Mouse (Mus musculus): ENCODE measurements at regions not wholly inside any gene's neighbourhood (a gene's known extent, or its start where the extent isn't known, plus 50 kb on each side); places are given as distances from the start of the nearest gene placed in this dataset.

- Histone ChIP-seq H3K4me1 (no peaks in the 10 kb centered on the region), H3K9me3 (no peaks in the 10 kb centered on the region), H3K36me3 (replicated peaks) (no peaks in the 10 kb centered on the region), H3K4me3 (no peak overlapping the region), H3K27ac (no peak overlapping the region), H3K27me3 (ENCODE audit: poor library complexity, severe bottlenecking) (no peaks in the 10 kb centered on the region)
- WGBS, result 18% methylated on average over 8 of the region's 8 CpGs
- DNase-seq (ENCODE audit: extremely low spot score, low spot score), result peak; percentile 54
Measured at GRCm38 (mm10) chr4:24154418-24154817, 341.8 kb upstream of the Mms22l start.

GRCm38 (mm10) chr4:24173750-24174149 is 322.5 kb upstream of the Mms22l start:
- no peak for DNase-seq (ENCODE audit: extremely low spot score, low spot score)
- H3K4me3 ChIP-seq, result no peak overlapping the region
- H3K4me1 ChIP-seq, result peaks cover 5% of the 10 kb centered on the region
- 40% methylated on average over 2 of the region's 2 CpGs for WGBS
- no peak overlapping the region for H3K27ac ChIP-seq
- H3K27me3 ChIP-seq (ENCODE audit: poor library complexity, severe bottlenecking), result no peaks in the 10 kb centered on the region
- H3K9me3 ChIP-seq, result no peaks in the 10 kb centered on the region
- no peaks in the 10 kb centered on the region for H3K36me3 ChIP-seq (replicated peaks)

GRCm38 (mm10) chr4:24213262-24214036 is 282.8 kb upstream of the Mms22l start:
- H3K4me3 ChIP-seq, result no peak overlapping the region
- peak; percentile 68 for DNase-seq (ENCODE audit: extremely low spot score, low spot score)
- H3K27me3 ChIP-seq (ENCODE audit: poor library complexity, severe bottlenecking), result no peaks in the 10 kb centered on the region
- peaks cover 47% of the 10 kb centered on the region for H3K4me1 ChIP-seq
- WGBS, result 48% methylated on average over 10 of the region's 10 CpGs
- no peaks in the 10 kb centered on the region for H3K36me3 ChIP-seq (replicated peaks)
- peak overlapping the region; percentile 72 for H3K27ac ChIP-seq
- no peaks in the 10 kb centered on the region for H3K9me3 ChIP-seq

DNA sequence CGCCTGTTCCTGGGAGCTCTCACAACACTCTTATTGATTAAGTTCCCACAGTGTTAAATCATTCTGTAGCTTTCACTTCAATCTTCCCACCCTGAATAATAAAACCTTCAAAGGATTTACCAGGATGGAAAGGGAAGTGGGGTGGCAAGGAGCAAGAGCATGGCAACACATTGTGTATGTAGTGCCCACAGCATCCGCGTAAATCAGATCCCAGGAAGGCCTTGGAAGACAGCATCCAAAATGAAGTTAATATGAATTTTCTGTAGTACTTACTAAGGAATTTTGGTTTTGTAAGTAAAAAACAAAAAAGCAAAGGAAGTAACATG is 282.3 kb upstream of the Mms22l start:
- Histone ChIP-seq H3K4me1 (peaks cover 53% of the 10 kb centered on the region), H3K4me3 (no peak overlapping the region), H3K36me3 (replicated peaks) (no peaks in the 10 kb centered on the region), H3K27ac (peak overlapping the region; percentile 70), H3K27me3 (ENCODE audit: poor library complexity, severe bottlenecking) (no peaks in the 10 kb centered on the region), H3K9me3 (no peaks in the 10 kb centered on the region)
- WGBS, result 36% methylated on average over 3 of the region's 3 CpGs
- DNase-seq (ENCODE audit: extremely low spot score, low spot score), result no peak

DNA sequence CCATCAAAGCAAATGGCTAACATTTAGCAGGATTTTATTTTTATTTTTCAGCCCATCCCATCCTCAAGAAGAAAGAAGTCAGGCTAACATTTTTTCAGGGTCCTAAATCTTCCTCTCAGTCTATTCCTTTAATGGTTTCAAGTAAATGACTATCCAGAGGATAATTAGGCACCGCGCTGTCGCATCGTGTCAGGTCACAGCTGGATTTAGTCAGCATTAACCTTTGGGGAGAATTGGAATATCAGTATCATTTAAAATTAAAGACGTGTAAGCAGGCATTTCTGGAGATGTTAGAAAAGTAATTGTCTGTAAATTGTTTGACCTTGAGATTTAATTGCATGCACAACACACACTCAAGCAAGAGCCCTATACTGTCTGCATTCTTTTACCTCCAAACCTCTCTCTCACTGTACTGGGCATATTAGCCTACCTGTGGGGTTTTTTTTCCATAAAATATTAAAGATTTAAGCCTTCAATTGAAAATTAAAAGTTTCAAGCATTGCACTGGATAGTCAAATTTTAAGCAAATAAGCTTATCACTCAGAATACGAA is 277.8 kb upstream of the Mms22l start:
- H3K4me3 ChIP-seq, result no peak overlapping the region
- DNase-seq (ENCODE audit: extremely low spot score, low spot score), result no peak
- no peaks in the 10 kb centered on the region for H3K9me3 ChIP-seq
- no peaks in the 10 kb centered on the region for H3K27me3 ChIP-seq (ENCODE audit: poor library complexity, severe bottlenecking)
- peaks cover 60% of the 10 kb centered on the region for H3K4me1 ChIP-seq
- WGBS, result 50% methylated on average over 6 of the region's 6 CpGs
- H3K27ac ChIP-seq, result peak overlapping the region; percentile 56; the same call in 1 of the 2 replicates
- no peaks in the 10 kb centered on the region for H3K36me3 ChIP-seq (replicated peaks)

GRCm38 (mm10) chr4:24219074-24219497 is 277.2 kb upstream of the Mms22l start:
- 54% methylated on average over 4 of the region's 4 CpGs for WGBS

GRCm38 (mm10) chr4:24219583-24219982 is 276.7 kb upstream of the Mms22l start:
- Histone ChIP-seq H3K36me3 (replicated peaks) (no peaks in the 10 kb centered on the region), H3K27me3 (ENCODE audit: poor library complexity, severe bottlenecking) (no peaks in the 10 kb centered on the region), H3K4me1 (peaks cover 49% of the 10 kb centered on the region), H3K4me3 (no peak overlapping the region), H3K27ac (peak overlapping the region; percentile 59; the same call in 1 of the 2 replicates), H3K9me3 (no peaks in the 10 kb centered on the region)
- DNase-seq (ENCODE audit: extremely low spot score, low spot score), result no peak
- 88% methylated on average over 3 of the region's 3 CpGs for WGBS

More at GRCm38 (mm10) chr4:24219074-24219497, 277.2 kb upstream of the Mms22l start:
- DNase-seq (ENCODE audit: extremely low spot score, low spot score), result no peak
- H3K27ac ChIP-seq, result peak overlapping the region; percentile 59; the same call in 1 of the 2 replicates
- H3K36me3 ChIP-seq (replicated peaks), result no peaks in the 10 kb centered on the region
- no peaks in the 10 kb centered on the region for H3K27me3 ChIP-seq (ENCODE audit: poor library complexity, severe bottlenecking)
- peaks cover 54% of the 10 kb centered on the region for H3K4me1 ChIP-seq
- no peaks in the 10 kb centered on the region for H3K9me3 ChIP-seq
- H3K4me3 ChIP-seq, result no peak overlapping the region

GRCm38 (mm10) chr4:24245124-24245523 is 251.1 kb upstream of the Mms22l start:
- Histone ChIP-seq H3K9me3 (no peaks in the 10 kb centered on the region), H3K4me3 (no peak overlapping the region), H3K36me3 (replicated peaks) (no peaks in the 10 kb centered on the region), H3K27ac (0 out of 2 replicates have a peak overlapping the region, but pooled peaks have one; percentile 40), H3K27me3 (ENCODE audit: poor library complexity, severe bottlenecking) (no peaks in the 10 kb centered on the region), H3K4me1 (peaks cover 12% of the 10 kb centered on the region)
- 58% methylated on average over 6 of the region's 6 CpGs for WGBS
- no peak for DNase-seq (ENCODE audit: extremely low spot score, low spot score)

GRCm38 (mm10) chr4:24248142-24249054 is 247.9 kb upstream of the Mms22l start:
- Histone ChIP-seq H3K27me3 (ENCODE audit: poor library complexity, severe bottlenecking) (no peaks in the 10 kb centered on the region), H3K27ac (no peak overlapping the region), H3K9me3 (no peaks in the 10 kb centered on the region), H3K4me3 (no peak overlapping the region), H3K4me1 (peaks cover 12% of the 10 kb centered on the region), H3K36me3 (replicated peaks) (no peaks in the 10 kb centered on the region)
- 55% methylated on average over 6 of the region's 6 CpGs for WGBS
- peak; percentile 16 for DNase-seq (ENCODE audit: extremely low spot score, low spot score)

DNA sequence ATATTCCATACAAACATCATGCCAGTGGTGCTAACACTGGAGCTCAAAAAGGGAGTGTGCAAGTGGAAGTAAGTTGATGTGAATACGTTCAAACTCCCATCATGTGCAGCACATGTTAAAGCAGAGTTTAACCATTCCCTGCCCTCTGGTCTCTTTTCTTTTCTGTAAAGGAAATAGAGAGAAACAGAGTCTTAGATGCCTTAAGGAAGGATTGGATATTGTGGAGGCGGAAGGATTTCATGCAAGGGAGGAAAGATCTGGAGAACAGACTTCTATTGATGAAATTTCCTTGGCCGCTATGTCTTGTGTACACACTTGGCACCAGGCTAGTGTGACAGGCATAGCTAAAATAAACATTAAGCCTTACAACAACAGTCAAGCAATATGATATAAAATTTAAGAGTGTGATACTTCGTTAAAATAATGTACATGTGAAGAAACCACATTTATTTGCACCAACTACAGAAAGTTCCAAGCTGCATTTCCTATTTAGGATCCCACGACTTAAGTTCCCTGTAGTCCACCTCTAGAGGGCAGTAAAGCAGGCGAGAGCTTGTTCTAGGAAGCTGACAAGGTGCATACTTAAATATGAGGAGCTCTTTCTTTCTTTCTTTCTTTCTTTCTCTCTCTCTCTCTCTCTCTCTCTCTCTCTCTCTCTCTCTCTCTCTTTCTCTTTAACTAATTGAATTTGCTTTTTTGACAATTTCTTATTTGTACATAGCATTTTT is 246.8 kb upstream of the Mms22l start:
- 35% methylated on average over 6 of the region's 6 CpGs for WGBS
- Histone ChIP-seq H3K4me3 (no peak overlapping the region), H3K27ac (0 out of 2 replicates have a peak overlapping the region, but pooled peaks have one; percentile 48), H3K9me3 (no peaks in the 10 kb centered on the region), H3K27me3 (ENCODE audit: poor library complexity, severe bottlenecking) (no peaks in the 10 kb centered on the region), H3K36me3 (replicated peaks) (no peaks in the 10 kb centered on the region), H3K4me1 (peaks cover 12% of the 10 kb centered on the region)
- no peak for DNase-seq (ENCODE audit: extremely low spot score, low spot score)

- Histone ChIP-seq H3K27me3 (ENCODE audit: poor library complexity, severe bottlenecking) (no peaks in the 10 kb centered on the region), H3K9me3 (peaks cover 8% of the 10 kb centered on the region; the same call in 1 of the 2 replicates), H3K4me3 (no peak overlapping the region), H3K4me1 (no peaks in the 10 kb centered on the region), H3K27ac (no peak overlapping the region), H3K36me3 (replicated peaks) (no peaks in the 10 kb centered on the region)
- 62% methylated on average over 3 of the region's 3 CpGs for WGBS
- no peak for DNase-seq (ENCODE audit: extremely low spot score, low spot score)
Measured at GRCm38 (mm10) chr4:24278154-24278553, 218.1 kb upstream of the Mms22l start.

Measured in forebrain, embryonic 10.5 days (tissue).